Mouse (Mus musculus) midbrain, embryonic 15.5 days (tissue): ENCODE measurements around the gene Eras. TPM values are rescaled to one million over a fixed set of nuclear protein-coding genes. Genes with fewer than 3 reads are reported as not detected.

Source experiments
- ATAC-seq: fragments of 200-750 bp; cut with Nextera tagmentation; replicated peaks from 2 replicates; pipeline ENCODE4 v1.8.0; 2017; ENCODE audit warnings: moderate TSS enrichment
- H3K27ac ChIP-seq: fragments of 300-500 bp; sonication (generic); 2 replicates; pipeline ENCODE4 v1.5.1; 2015; ENCODE audit warnings: mild to moderate bottlenecking, inconsistent platforms
- H3K27me3 ChIP-seq: fragments of 300-500 bp; sonication (generic); replicated peaks from 2 replicates; pipeline ENCODE4 v1.6.1; 2015; ENCODE audit warnings: inconsistent platforms
- H3K36me3 ChIP-seq: fragments of 300-500 bp; sonication (generic); replicated peaks from 2 replicates; pipeline ENCODE4 v1.6.1; 2015; ENCODE audit warnings: inconsistent platforms
- H3K4me1 ChIP-seq: fragments of 300-500 bp; sonication (generic); 2 replicates; pipeline ENCODE4 v1.6.1; 2015; ENCODE audit warnings: inconsistent platforms
- H3K4me2 ChIP-seq: fragments of 300-500 bp; sonication (generic); 2 replicates; pipeline ENCODE4 v1.6.1; 2015; ENCODE audit warnings: inconsistent platforms, mild to moderate bottlenecking, moderate library complexity
- H3K4me3 ChIP-seq: fragments of 300-500 bp; sonication (generic); 2 replicates; pipeline ENCODE4 v1.5.1; 2015; ENCODE audit warnings: mild to moderate bottlenecking, inconsistent platforms
- H3K9ac ChIP-seq: fragments of 300-500 bp; sonication (generic); 2 replicates; pipeline ENCODE4 v1.6.1; 2015; ENCODE audit warnings: mild to moderate bottlenecking, inconsistent platforms
- H3K9me3 ChIP-seq: fragments of 300-500 bp; sonication (generic); 2 replicates; pipeline ENCODE4 v1.6.1; 2016; ENCODE audit warnings: inconsistent platforms
- WGBS: fragments of 180-500 bp; shearing (Covaris S2); methylation state at CpG from one replicate; pipeline ENCODE4 v1.1.7; 2015; ENCODE audit warnings: mixed read lengths; 5-methylcytosine and 5-hydroxymethylcytosine counted together
- polyA plus RNA-seq: library from polyadenylated mRNA; unstranded; fragments of >200 nt; fragmentation: Nextera tagmentation; extraction: Ambion mirVana; gene quantifications from 2 replicates; pipeline ENCODE4 v1.2.1, GENCODE M21; 2015

The Eras gene
- not detected in 2 replicates for polyA plus RNA-seq

GRCm38 (mm10) chrX:7928270-7928790 is at the start of gene Eras:
TSS of gene Eras (minus strand) at chrX:7928607.
- Histone ChIP-seq H3K9me3 (no peaks in the 10 kb centered on the region), H3K4me1 (no peaks in the 10 kb centered on the region), H3K9ac (no peak within 1 kb of the TSS), H3K4me2 (no peak within 1 kb of the TSS), H3K27me3 (peaks cover 6% of the 10 kb centered on the region), H3K4me3 (no peak within 1 kb of the TSS), H3K36me3 (peaks cover 6% of the 10 kb centered on the region; the same call in 1 of the 2 replicates), H3K27ac (no peak within 1 kb of the TSS)
- ATAC-seq: no peak
- WGBS: 24% methylated on average over 19 of the region's 19 CpGs

GRCm38 (mm10) chrX:7977892-7978291 is 49.5 kb upstream of the Eras start, which contains the start of gene Gata1:
TSS of gene Gata1 (minus strand) at chrX:7978071.
- no peak within 1 kb of the TSS for H3K27ac ChIP-seq
- no peak for ATAC-seq
- H3K36me3 ChIP-seq: no peaks in the 10 kb centered on the region
- WGBS: 98% methylated on average over 11 of the region's 11 CpGs
- H3K9me3 ChIP-seq: no peaks in the 10 kb centered on the region
- no peak within 1 kb of the TSS for H3K4me3 ChIP-seq
- H3K4me2 ChIP-seq: no peak within 1 kb of the TSS
- no peaks in the 10 kb centered on the region for H3K4me1 ChIP-seq
- no peaks in the 10 kb centered on the region for H3K27me3 ChIP-seq
- H3K9ac ChIP-seq: no peak within 1 kb of the TSS

DNA sequence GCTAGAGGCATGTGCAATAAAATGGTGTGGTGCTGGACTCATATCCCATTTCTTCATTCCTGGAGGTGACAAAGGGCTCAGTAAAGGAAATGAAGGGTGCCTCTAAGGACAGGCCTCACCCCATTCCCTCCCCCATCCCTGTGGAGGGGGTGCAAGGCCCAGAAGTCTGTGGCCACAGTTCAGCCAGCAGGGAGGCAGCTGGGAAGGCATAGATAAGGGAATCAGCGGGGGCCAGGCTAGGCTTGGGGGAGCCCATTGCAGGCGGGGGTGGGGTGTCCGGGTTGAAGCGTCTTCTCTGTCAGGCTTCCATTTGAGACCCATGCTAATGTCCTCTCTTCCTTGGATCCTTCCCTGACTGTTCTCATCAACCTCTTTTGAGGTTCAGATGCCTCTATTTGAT is 42.9 kb upstream of the Eras start:
- H3K9ac ChIP-seq: no peak overlapping the region
- no peaks in the 10 kb centered on the region for H3K4me1 ChIP-seq
- no peak overlapping the region for H3K27ac ChIP-seq
- no peak overlapping the region for H3K4me3 ChIP-seq
- no peak for ATAC-seq
- 52% methylated on average over 4 of the region's 4 CpGs for WGBS
- no peak overlapping the region for H3K4me2 ChIP-seq
- no peaks in the 10 kb centered on the region for H3K9me3 ChIP-seq
- H3K27me3 ChIP-seq: no peaks in the 10 kb centered on the region
- no peaks in the 10 kb centered on the region for H3K36me3 ChIP-seq

DNA sequence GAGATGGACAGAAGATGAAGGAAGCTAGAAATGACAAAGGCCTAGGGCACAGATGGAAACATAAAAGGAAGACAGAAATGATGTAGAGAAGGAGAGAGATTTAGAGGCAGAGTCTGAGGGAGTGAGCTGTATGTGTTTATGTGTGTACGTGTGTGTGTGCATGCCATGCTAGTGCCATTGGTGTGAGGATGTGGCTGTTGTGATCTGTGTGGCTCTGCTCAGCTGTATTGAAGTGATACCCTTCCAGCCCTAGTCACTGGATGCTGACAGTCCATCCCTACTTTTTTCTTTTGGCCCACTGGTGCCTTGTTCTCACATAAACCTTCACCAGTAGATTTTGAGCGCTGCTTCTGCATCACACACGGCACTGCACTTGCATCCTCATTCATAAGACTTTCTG is 40.5 kb upstream of the Eras start:
- no peak for ATAC-seq
- no peak overlapping the region for H3K9ac ChIP-seq
- 90% methylated on average over 3 of the region's 3 CpGs for WGBS
- H3K4me3 ChIP-seq: no peak overlapping the region
- no peak overlapping the region for H3K4me2 ChIP-seq
- H3K4me1 ChIP-seq: no peaks in the 10 kb centered on the region
- H3K9me3 ChIP-seq: no peaks in the 10 kb centered on the region
- H3K36me3 ChIP-seq: no peaks in the 10 kb centered on the region
- H3K27me3 ChIP-seq: no peaks in the 10 kb centered on the region
- no peak overlapping the region for H3K27ac ChIP-seq

GRCm38 (mm10) chrX:7968226-7968625 is 39.8 kb upstream of the Eras start:
- no peaks in the 10 kb centered on the region for H3K4me1 ChIP-seq
- no peaks in the 10 kb centered on the region for H3K27me3 ChIP-seq
- H3K4me2 ChIP-seq: no peak overlapping the region
- WGBS: 78% methylated on average over 8 of the region's 8 CpGs
- no peak for ATAC-seq
- no peaks in the 10 kb centered on the region for H3K36me3 ChIP-seq
- no peak overlapping the region for H3K27ac ChIP-seq
- H3K9ac ChIP-seq: no peak overlapping the region
- no peaks in the 10 kb centered on the region for H3K9me3 ChIP-seq
- no peak overlapping the region for H3K4me3 ChIP-seq

- Histone ChIP-seq H3K36me3 (no peaks in the 10 kb centered on the region), H3K9ac (no peak overlapping the region), H3K4me2 (no peak overlapping the region), H3K9me3 (no peaks in the 10 kb centered on the region), H3K4me3 (no peak overlapping the region), H3K27me3 (no peaks in the 10 kb centered on the region), H3K27ac (no peak overlapping the region), H3K4me1 (no peaks in the 10 kb centered on the region)
- ATAC-seq: no peak
- WGBS: 88% methylated on average over 8 of the region's 9 CpGs
Observed at GRCm38 (mm10) chrX:7967596-7968201, 39.3 kb upstream of the Eras start.

- no peak overlapping the region for H3K9ac ChIP-seq
- no peaks in the 10 kb centered on the region for H3K36me3 ChIP-seq
- H3K4me1 ChIP-seq: no peaks in the 10 kb centered on the region
- no peaks in the 10 kb centered on the region for H3K9me3 ChIP-seq
- ATAC-seq: no peak
- H3K27ac ChIP-seq: no peak overlapping the region
- H3K4me2 ChIP-seq: no peak overlapping the region
- 83% methylated on average over 4 of the region's 4 CpGs for WGBS
- H3K27me3 ChIP-seq: no peaks in the 10 kb centered on the region
- H3K4me3 ChIP-seq: no peak overlapping the region
Observed at GRCm38 (mm10) chrX:7966161-7966560, 37.8 kb upstream of the Eras start.

DNA sequence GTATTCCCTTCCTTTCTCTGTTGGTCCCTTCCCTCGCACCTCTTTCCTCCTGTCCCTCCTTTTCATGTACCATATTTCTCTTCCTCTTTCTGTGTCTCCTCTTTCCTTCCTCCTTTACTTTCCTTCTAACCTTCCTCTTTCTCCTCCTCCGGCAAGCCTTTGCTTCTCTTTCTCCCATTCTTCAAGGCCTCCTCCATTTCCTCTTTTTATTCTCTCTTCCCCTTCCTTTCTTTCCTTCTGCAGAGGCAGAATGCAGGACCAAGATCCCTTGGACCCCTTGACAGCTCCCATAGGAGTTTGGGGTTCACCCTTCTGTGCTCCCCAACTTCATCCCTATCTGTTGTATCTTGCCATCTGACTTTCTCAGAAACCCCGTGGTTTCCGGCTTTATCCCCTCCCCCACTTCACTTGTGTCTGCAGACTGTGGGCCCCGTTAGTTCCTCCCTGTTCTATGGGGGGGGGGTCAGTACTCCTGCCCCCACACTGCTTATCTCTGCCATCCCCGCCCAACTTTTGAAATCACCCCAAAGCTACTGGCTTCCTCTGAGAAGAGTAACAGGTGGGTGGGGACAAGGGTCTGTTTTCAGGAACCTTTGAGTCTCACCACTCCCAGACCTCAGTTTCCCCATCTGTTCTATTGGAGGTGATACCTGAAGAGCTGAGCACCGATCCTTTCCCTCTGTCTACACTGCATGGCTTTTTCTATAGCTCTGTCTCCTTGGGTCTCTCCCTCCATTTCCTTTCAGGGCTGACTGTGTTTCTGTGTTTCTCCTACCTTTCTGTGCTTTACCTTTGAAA is 35.6 kb upstream of the Eras start:
- H3K4me3 ChIP-seq: no peak overlapping the region
- no peaks in the 10 kb centered on the region for H3K4me1 ChIP-seq
- no peak overlapping the region for H3K4me2 ChIP-seq
- H3K36me3 ChIP-seq: no peaks in the 10 kb centered on the region
- H3K27me3 ChIP-seq: no peaks in the 10 kb centered on the region
- H3K9ac ChIP-seq: no peak overlapping the region
- no peak overlapping the region for H3K27ac ChIP-seq
- no peak for ATAC-seq
- 74% methylated on average over 7 of the region's 7 CpGs for WGBS
- H3K9me3 ChIP-seq: no peaks in the 10 kb centered on the region

- Histone ChIP-seq H3K27me3 (no peaks in the 10 kb centered on the region), H3K4me1 (no peaks in the 10 kb centered on the region), H3K36me3 (no peaks in the 10 kb centered on the region), H3K4me2 (no peak overlapping the region), H3K27ac (no peak overlapping the region), H3K9ac (no peak overlapping the region), H3K4me3 (no peak overlapping the region), H3K9me3 (no peaks in the 10 kb centered on the region)
- 91% methylated on average over 9 of the region's 9 CpGs for WGBS
- ATAC-seq: no peak
Observed at GRCm38 (mm10) chrX:7958868-7959267, 30.5 kb upstream of the Eras start.

- WGBS: 92% methylated on average over 7 of the region's 7 CpGs
Observed at GRCm38 (mm10) chrX:7950091-7950490, 21.7 kb upstream of the Eras start.

GRCm38 (mm10) chrX:7947900-7948492 is 19.6 kb upstream of the Eras start:
- Histone ChIP-seq H3K9ac (peak overlapping the region; percentile 4; the same call in 1 of the 2 replicates), H3K27ac (peak overlapping the region; percentile 69), H3K36me3 (no peaks in the 10 kb centered on the region), H3K4me2 (peak overlapping the region; percentile 55), H3K27me3 (no peaks in the 10 kb centered on the region), H3K4me3 (peak overlapping the region; percentile 44), H3K4me1 (peaks cover 8% of the 10 kb centered on the region; the same call in 1 of the 2 replicates), H3K9me3 (no peaks in the 10 kb centered on the region)
- WGBS: 18% methylated on average over 38 of the region's 38 CpGs
- peak; percentile 99; the same call in 1 of the 2 replicates for ATAC-seq

More at GRCm38 (mm10) chrX:7950091-7950490, 21.7 kb upstream of the Eras start:
- Histone ChIP-seq H3K9ac (no peak overlapping the region), H3K4me1 (peaks cover 8% of the 10 kb centered on the region; the same call in 1 of the 2 replicates), H3K27me3 (no peaks in the 10 kb centered on the region), H3K4me3 (no peak overlapping the region), H3K36me3 (no peaks in the 10 kb centered on the region), H3K9me3 (no peaks in the 10 kb centered on the region), H3K4me2 (no peak overlapping the region), H3K27ac (no peak overlapping the region)
- ATAC-seq: no peak
